Mouse (Mus musculus): ENCODE results near the gene Acaa1b. TPM values are rescaled to one million over a fixed set of nuclear protein-coding genes. Genes with fewer than 3 reads are reported as not detected.

Acaa1b gene
- polyA plus RNA-seq, 1 experiment from 2014 or later: 0.32 TPM

- 78% methylated on average over 17 of the region's 17 CpGs for WGBS
Observed at GRCm38 (mm10) chr9:119114911-119115310, 42.0 kb downstream of the Acaa1b start.

DNA sequence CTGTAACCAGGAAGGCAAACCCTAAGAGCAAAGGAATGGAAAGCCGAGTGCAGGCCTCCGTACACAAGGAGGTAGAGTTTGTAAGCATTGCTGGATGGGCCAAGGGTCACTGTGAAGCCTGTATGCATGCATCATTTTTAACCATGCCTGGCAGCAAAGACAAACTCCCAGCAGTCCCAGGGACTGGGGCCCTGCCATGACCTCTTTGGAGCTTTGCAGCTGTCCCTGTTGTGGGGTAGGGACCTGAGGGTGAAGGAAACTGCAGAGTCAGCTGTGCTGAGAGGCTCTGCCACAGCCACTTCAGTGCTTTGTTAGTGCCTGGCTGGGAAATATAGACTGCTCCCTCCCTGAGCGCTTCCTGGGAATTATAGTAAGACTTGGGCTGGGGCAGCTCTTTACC, 46.3 kb downstream of the Acaa1b start:
- H3K9me3 ChIP-seq (ENCODE audit: control insufficient read depth, low read length): no peaks in the 10 kb centered on the region
- H3K9ac ChIP-seq (ENCODE audit: low read length): no peak overlapping the region
- no peak overlapping the region for H3K4me3 ChIP-seq (ENCODE audit: control insufficient read depth in 1 of 2, insufficient read depth in 1 of 2, low read depth in 1 of 2, low read length in 2 of 2)
- H3K4me2 ChIP-seq (ENCODE audit: low read length): no peak overlapping the region
- no peak overlapping the region for H3K27ac ChIP-seq (replicated peaks in 1 of 2; ENCODE audit: control insufficient read depth in 1 of 2, insufficient read depth in 1 of 2, low read depth in 2 of 2, low read length in 2 of 2)
- ATAC-seq (ENCODE audit: insufficient number of reproducible peaks, insufficient read depth, low FRiP score, low read depth): no peak
- no peaks in the 10 kb centered on the region for H3K36me3 ChIP-seq (ENCODE audit: control insufficient read depth, insufficient read depth, low read length)
- no peaks in the 10 kb centered on the region for H3K27me3 ChIP-seq (ENCODE audit: control insufficient read depth, insufficient read depth, low read length)
- H3K4me1 ChIP-seq (ENCODE audit: control insufficient read depth in 2 of 2, insufficient read depth in 2 of 2, low read length in 2 of 2): peaks cover 2 to 5% of the 10 kb centered on the region in 2 experiments; a peak in 1 of 4 replicates
- WGBS: 62% methylated on average over 3 of the region's 3 CpGs

More at GRCm38 (mm10) chr9:119114911-119115310, 42.0 kb downstream of the Acaa1b start:
- H3K4me1 ChIP-seq (ENCODE audit: control insufficient read depth in 2 of 2, insufficient read depth in 2 of 2, low read length in 2 of 2): no peaks in the 10 kb centered on the region; a peak in 1 of 4 replicates
- H3K4me2 ChIP-seq (ENCODE audit: low read length): no peak overlapping the region
- no peaks in the 10 kb centered on the region for H3K9me3 ChIP-seq (ENCODE audit: control insufficient read depth, low read length)
- no peaks in the 10 kb centered on the region for H3K27me3 ChIP-seq (ENCODE audit: control insufficient read depth, insufficient read depth, low read length)
- H3K27ac ChIP-seq (replicated peaks in 1 of 2; ENCODE audit: control insufficient read depth in 1 of 2, insufficient read depth in 1 of 2, low read depth in 2 of 2, low read length in 2 of 2): no peak overlapping the region
- no peak for ATAC-seq (ENCODE audit: insufficient number of reproducible peaks, insufficient read depth, low FRiP score, low read depth)
- no peak overlapping the region for H3K9ac ChIP-seq (ENCODE audit: low read length)
- no peak overlapping the region for H3K4me3 ChIP-seq (ENCODE audit: control insufficient read depth in 1 of 2, insufficient read depth in 1 of 2, low read depth in 1 of 2, low read length in 2 of 2)
- no peaks in the 10 kb centered on the region for H3K36me3 ChIP-seq (ENCODE audit: control insufficient read depth, insufficient read depth, low read length)

DNA sequence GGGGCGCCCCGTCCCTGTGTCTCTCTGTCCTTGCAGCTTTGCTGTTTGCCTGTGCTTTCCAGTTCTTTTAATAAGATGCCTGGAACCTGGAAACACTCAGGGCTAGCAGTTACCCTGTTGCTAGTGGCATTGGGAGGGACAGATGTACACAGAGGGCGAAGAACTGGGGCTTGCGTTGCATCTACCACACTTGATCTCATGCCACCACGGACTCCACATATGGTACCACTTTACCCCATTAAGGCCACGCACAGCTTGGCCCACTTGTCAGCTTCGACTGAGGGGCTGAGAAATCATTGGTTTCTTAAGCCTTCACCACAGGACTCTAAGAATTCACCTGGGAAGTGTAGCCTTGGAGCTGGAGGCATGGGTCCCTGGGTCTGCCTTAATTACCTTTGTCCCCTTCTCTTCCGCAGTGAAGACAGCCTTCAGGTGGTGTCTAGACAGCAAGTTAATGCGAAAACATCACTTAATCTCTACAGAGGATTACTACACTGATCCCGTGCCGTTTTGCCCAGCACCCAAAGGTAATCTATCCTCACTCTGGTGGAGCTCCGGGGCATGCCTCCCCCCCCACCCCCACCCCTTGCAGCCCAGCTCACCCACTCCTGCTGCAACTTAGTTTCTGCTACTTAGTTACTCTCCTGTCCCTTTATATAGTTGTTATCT, 47.1 kb downstream of the Acaa1b start:
- no peaks in the 10 kb centered on the region for H3K27me3 ChIP-seq (ENCODE audit: control insufficient read depth, insufficient read depth, low read length)
- WGBS: 61% methylated on average over 12 of the region's 12 CpGs
- H3K4me2 ChIP-seq (ENCODE audit: low read length): no peak overlapping the region
- peaks cover 2 to 5% of the 10 kb centered on the region in 2 experiments; a peak in 1 of 4 replicates for H3K4me1 ChIP-seq (ENCODE audit: control insufficient read depth in 2 of 2, insufficient read depth in 2 of 2, low read length in 2 of 2)
- no peaks in the 10 kb centered on the region for H3K36me3 ChIP-seq (ENCODE audit: control insufficient read depth, insufficient read depth, low read length)
- ATAC-seq (ENCODE audit: insufficient number of reproducible peaks, insufficient read depth, low FRiP score, low read depth): no peak
- no peaks in the 10 kb centered on the region for H3K9me3 ChIP-seq (ENCODE audit: control insufficient read depth, low read length)
- H3K9ac ChIP-seq (ENCODE audit: low read length): no peak overlapping the region
- no peak overlapping the region for H3K27ac ChIP-seq (replicated peaks in 1 of 2; ENCODE audit: control insufficient read depth in 1 of 2, insufficient read depth in 1 of 2, low read depth in 2 of 2, low read length in 2 of 2)
- H3K4me3 ChIP-seq (ENCODE audit: control insufficient read depth in 1 of 2, insufficient read depth in 1 of 2, low read depth in 1 of 2, low read length in 2 of 2): no peak overlapping the region

DNA sequence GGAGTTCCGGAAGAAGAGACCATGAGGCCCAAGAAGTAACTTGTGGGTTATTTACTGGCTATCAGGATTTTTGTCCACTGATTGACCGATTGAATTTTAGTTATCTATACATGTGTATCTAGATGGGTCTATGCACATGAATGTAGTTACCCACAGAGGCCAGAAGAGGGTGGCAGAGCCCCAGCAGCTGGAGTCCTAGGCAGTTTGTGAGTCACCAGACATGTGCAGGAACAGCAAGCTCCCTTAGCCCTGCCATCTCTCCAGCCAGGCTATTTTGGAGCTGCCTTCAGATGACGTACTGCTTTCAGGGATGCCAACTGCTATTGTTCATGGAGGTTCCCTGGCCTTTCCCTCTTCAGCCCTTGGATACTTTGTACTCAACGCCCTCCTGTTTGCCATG, 49.3 kb downstream of the Acaa1b start:
- peaks cover 2 to 8% of the 10 kb centered on the region in 2 experiments; a peak in 2 of 4 replicates for H3K4me1 ChIP-seq (ENCODE audit: control insufficient read depth in 2 of 2, insufficient read depth in 2 of 2, low read length in 2 of 2)
- H3K9me3 ChIP-seq (ENCODE audit: control insufficient read depth, low read length): no peaks in the 10 kb centered on the region
- H3K27me3 ChIP-seq (ENCODE audit: control insufficient read depth, insufficient read depth, low read length): peaks cover 12% of the 10 kb centered on the region
- 66% methylated on average over 4 of the region's 4 CpGs for WGBS
- no peak overlapping the region for H3K9ac ChIP-seq (ENCODE audit: low read length)
- H3K27ac ChIP-seq (replicated peaks in 1 of 2; ENCODE audit: control insufficient read depth in 1 of 2, insufficient read depth in 1 of 2, low read depth in 2 of 2, low read length in 2 of 2): no peak overlapping the region; a peak in 1 of 4 replicates
- H3K36me3 ChIP-seq (ENCODE audit: control insufficient read depth, insufficient read depth, low read length): no peaks in the 10 kb centered on the region
- no peak overlapping the region for H3K4me3 ChIP-seq (ENCODE audit: control insufficient read depth in 1 of 2, insufficient read depth in 1 of 2, low read depth in 1 of 2, low read length in 2 of 2)
- ATAC-seq (ENCODE audit: insufficient number of reproducible peaks, insufficient read depth, low FRiP score, low read depth): no peak; the same call in 1 of the 2 replicates
- no peak overlapping the region for H3K4me2 ChIP-seq (ENCODE audit: low read length)

DNA sequence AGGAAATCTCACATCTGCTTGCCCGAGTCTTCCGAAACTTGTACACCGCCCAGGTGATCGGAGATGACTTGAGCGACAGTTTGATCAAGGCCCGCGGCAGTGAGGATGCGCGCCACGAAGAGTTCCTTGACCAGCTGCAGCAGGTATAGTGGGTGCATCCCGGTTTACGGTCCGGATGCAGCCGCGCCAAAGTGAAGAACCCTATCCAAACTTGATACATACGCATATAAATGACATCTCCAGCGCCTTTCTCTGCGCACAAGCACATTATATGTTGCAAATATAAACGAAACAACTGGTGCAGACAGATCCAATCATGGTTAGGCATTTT, 54.1 kb downstream of the Acaa1b start:
- no peak for ATAC-seq (ENCODE audit: insufficient number of reproducible peaks, insufficient read depth, low FRiP score, low read depth)
- Histone ChIP-seq H3K27ac (replicated peaks in 1 of 2; ENCODE audit: control insufficient read depth in 1 of 2, insufficient read depth in 1 of 2, low read depth in 2 of 2, low read length in 2 of 2) (no peak overlapping the region), H3K4me1 (ENCODE audit: control insufficient read depth in 2 of 2, insufficient read depth in 2 of 2, low read length in 2 of 2) (peaks cover 7 to 10% of the 10 kb centered on the region in 2 experiments; a peak in 3 of 4 replicates), H3K9ac (ENCODE audit: low read length) (peak overlapping the region; percentile 64), H3K27me3 (ENCODE audit: control insufficient read depth, insufficient read depth, low read length) (peaks cover 12% of the 10 kb centered on the region), H3K36me3 (ENCODE audit: control insufficient read depth, insufficient read depth, low read length) (no peaks in the 10 kb centered on the region), H3K9me3 (ENCODE audit: control insufficient read depth, low read length) (no peaks in the 10 kb centered on the region), H3K4me2 (ENCODE audit: low read length) (peak overlapping the region; percentile 92), H3K4me3 (ENCODE audit: control insufficient read depth in 1 of 2, insufficient read depth in 1 of 2, low read depth in 1 of 2, low read length in 2 of 2) (peak overlapping the region; percentile 71 to 76)
- WGBS: 4% methylated on average over 19 of the region's 19 CpGs

DNA sequence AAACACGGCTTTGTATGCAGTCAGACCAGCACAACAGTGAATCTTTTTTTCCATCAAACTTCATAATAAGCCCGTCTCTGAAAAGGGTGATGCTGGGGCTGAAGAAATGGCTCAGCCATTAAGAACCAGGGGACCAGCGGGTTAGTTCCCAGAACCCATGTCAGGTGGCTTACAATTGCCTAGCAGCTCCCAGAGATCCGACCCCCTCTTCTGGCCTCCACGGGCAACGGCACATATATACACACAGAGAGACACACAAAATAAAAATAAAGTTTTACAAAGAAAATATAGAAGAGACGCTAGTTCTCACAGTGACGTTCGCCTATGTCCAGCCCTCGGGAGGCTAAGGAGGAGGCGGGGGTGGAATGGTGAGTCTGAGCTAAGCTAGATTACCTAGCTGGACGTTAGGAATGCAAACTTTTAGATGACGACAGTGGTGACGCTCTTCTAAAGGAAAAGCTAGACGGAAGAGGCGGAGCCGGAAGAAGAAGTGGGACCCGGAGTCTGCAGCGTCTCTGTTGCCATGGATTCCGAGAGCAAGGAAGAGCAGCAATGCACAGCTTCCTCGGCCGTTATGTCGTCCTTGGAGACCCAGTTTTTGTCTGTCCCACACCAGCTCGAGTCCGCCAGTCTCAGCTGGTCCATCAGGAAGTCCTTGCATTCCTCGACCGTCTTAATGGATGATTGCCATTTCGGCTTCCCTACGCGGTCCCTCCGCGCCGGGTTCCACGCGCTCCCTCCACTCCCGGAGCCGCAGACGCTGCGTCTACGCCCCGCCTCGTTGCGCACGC, 54.7 kb downstream of the Acaa1b start, which contains the start of gene Dlec1:
Gene Dlec1, plus strand, starts transcription at position 487 of the 791 bp plus-strand sequence.
- Histone ChIP-seq H3K9me3 (ENCODE audit: control insufficient read depth, low read length) (no peaks in the 10 kb centered on the region), H3K4me1 (ENCODE audit: control insufficient read depth in 2 of 2, insufficient read depth in 2 of 2, low read length in 2 of 2) (peaks cover 7 to 10% of the 10 kb centered on the region in 2 experiments; a peak in 3 of 4 replicates), H3K9ac (ENCODE audit: low read length) (peak within 1 kb of the TSS; percentile 64), H3K4me2 (ENCODE audit: low read length) (peak within 1 kb of the TSS; percentile 92), H3K36me3 (ENCODE audit: control insufficient read depth, insufficient read depth, low read length) (no peaks in the 10 kb centered on the region), H3K27me3 (ENCODE audit: control insufficient read depth, insufficient read depth, low read length) (peaks cover 12% of the 10 kb centered on the region), H3K4me3 (ENCODE audit: control insufficient read depth in 1 of 2, insufficient read depth in 1 of 2, low read depth in 1 of 2, low read length in 2 of 2) (peak within 1 kb of the TSS; percentile 71 to 76), H3K27ac (replicated peaks in 1 of 2; ENCODE audit: control insufficient read depth in 1 of 2, insufficient read depth in 1 of 2, low read depth in 2 of 2, low read length in 2 of 2) (no peak within 1 kb of the TSS)
- WGBS: 3% methylated on average over 44 of the region's 44 CpGs
- peak; percentile 68 for ATAC-seq (ENCODE audit: insufficient number of reproducible peaks, insufficient read depth, low FRiP score, low read depth)

DNA sequence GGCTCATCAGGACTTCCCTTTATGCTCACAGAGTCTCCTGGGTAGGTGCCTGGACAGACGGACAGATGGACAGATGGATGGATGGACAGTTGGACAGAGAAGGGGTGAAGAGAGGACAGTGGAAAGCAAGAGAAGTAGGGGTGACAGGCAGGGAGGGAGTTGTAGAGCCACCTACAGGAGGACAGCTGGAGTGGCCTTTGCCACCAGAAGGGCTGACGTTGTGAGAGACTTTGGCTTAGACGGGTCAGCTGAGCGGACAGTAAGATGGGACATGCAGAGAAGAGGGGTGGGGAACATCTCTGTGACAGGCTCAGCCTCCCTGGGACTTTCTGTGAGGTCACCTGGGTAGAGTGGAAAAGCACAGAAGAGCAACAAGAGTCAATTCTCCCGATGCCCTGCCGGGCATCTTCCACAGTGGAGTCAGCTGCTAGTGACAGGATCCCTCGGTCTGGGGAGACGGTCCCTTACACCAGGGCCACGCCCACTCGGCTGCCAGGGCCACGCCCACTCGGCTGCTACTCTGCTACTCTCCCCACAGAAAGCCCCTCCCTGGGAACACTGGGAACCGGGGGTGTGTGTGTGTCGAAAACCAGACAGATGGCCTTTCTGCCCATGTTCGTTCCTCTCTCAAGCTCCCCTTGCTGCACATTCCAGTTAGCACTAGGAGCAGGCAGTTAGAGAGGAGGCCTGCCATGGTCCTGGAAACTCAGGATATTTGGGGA, 56.6 kb downstream of the Acaa1b start:
- H3K27ac ChIP-seq (replicated peaks in 1 of 2; ENCODE audit: control insufficient read depth in 1 of 2, insufficient read depth in 1 of 2, low read depth in 2 of 2, low read length in 2 of 2): no peak overlapping the region
- 12% methylated on average over 15 of the region's 15 CpGs for WGBS
- H3K4me2 ChIP-seq (ENCODE audit: low read length): no peak overlapping the region
- H3K9me3 ChIP-seq (ENCODE audit: control insufficient read depth, low read length): no peaks in the 10 kb centered on the region
- no peak overlapping the region for H3K9ac ChIP-seq (ENCODE audit: low read length)
- H3K27me3 ChIP-seq (ENCODE audit: control insufficient read depth, insufficient read depth, low read length): peaks cover 12% of the 10 kb centered on the region
- no peaks in the 10 kb centered on the region for H3K36me3 ChIP-seq (ENCODE audit: control insufficient read depth, insufficient read depth, low read length)
- no peak for ATAC-seq (ENCODE audit: insufficient number of reproducible peaks, insufficient read depth, low FRiP score, low read depth)
- H3K4me1 ChIP-seq (ENCODE audit: control insufficient read depth in 2 of 2, insufficient read depth in 2 of 2, low read length in 2 of 2): peaks cover 7 to 10% of the 10 kb centered on the region in 2 experiments; a peak in 3 of 4 replicates
- H3K4me3 ChIP-seq (ENCODE audit: control insufficient read depth in 1 of 2, insufficient read depth in 1 of 2, low read depth in 1 of 2, low read length in 2 of 2): no peak overlapping the region
